Comparison of ENCODE assay signal across 11 mouse cellular contexts in the genomic region with DNA sequence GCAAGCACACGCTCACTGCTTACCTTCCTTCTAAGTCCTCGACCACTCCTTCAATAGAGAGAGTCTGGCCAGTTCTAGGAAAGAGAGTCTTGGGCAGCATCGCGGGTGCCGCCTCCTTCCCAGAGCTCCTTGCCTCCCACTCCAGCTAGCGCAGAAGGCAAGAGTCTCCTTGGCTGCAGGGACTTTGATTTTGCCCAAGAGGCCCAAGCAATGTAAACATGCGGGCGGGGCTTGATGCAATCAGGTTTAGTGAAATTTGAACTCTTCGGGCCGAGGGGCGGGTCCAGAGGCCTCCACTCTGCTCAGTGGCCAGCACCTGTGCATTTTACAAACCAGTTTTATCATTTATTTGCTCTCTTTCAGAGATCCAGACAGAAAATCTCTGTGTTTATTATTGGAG.
A peak's percentile ranks its signal among the peaks of the same experiment; 100 is the strongest.
DNase-seq lines count a peak whose midpoint lies in the region; ATAC-seq and TF ChIP-seq lines count a peak whose summit lies in the region.
"Had no signal": no experiment of that assay in that cellular context is flagged by ENCODE, and none has a peak within 500 bp of the region (broad histone marks: within the 10 kb centered on the region; RNA-seq: fewer than 3 reads in every experiment).

No protein-coding gene starts in this region.

- H3K9ac ChIP-seq in heart, embryonic 15.5 days, result peak overlapping the region; percentile 5; the same call in 1 of the 2 replicates
- H3K9ac ChIP-seq in kidney, embryonic 16.5 days (replicated peaks; ENCODE audit: low read length), result no peak overlapping the region
- no peak overlapping the region for H3K9ac ChIP-seq in liver, embryonic 16.5 days (ENCODE audit: low read depth, low read length)
- peak overlapping the region; percentile 43 for H3K9ac ChIP-seq in stomach, postnatal 0 days (ENCODE audit: low read length)
- H3K9ac ChIP-seq in midbrain, postnatal 0 days (replicated peaks; ENCODE audit: low read length, poor library complexity, severe bottlenecking), result no peak overlapping the region
- H3K9ac ChIP-seq: neural tube, embryonic 13.5 days had no signal

- H3K27ac ChIP-seq in heart, embryonic 15.5 days, result peak overlapping the region; percentile 92
- no peak overlapping the region for H3K27ac ChIP-seq in heart, embryonic 10.5 days
- peak overlapping the region; percentile 54 for H3K27ac ChIP-seq in kidney, embryonic 16.5 days (ENCODE audit: low read length)
- peak overlapping the region; percentile 64; the same call in 1 of the 2 replicates for H3K27ac ChIP-seq in liver, embryonic 16.5 days (ENCODE audit: low read length)
- peak overlapping the region; percentile 56 for H3K27ac ChIP-seq in stomach, postnatal 0 days (replicated peaks)
- no peak overlapping the region for H3K27ac ChIP-seq in midbrain, postnatal 0 days (ENCODE audit: low read depth, low read length)
- H3K27ac ChIP-seq: left cerebral cortex, adult 2 months; neural tube, embryonic 13.5 days had no signal

- DNase-seq in heart, embryonic 10.5 days (ENCODE audit: low spot score), result no peak
- DNase-seq in stomach, postnatal 0 days (ENCODE audit: low spot score), result peak; percentile 93
- DNase-seq in midbrain, postnatal 0 days (ENCODE audit: low spot score), result no peak
- DNase-seq in left cerebral cortex, adult 11 months (ENCODE audit: low spot score), result no peak
- no peak for DNase-seq in cerebellum, postnatal 14 days

- TF ChIP-seq CTCF in stomach, postnatal 0 days (IDR thresholded peaks at IDR 0.05; ENCODE audit: low read depth), result no peak
- no peak for TF ChIP-seq CTCF in midbrain, postnatal 0 days (IDR thresholded peaks at IDR 0.05)

- 48% methylated on average over 11 of the region's 11 CpGs for WGBS in heart, embryonic 15.5 days
- 24% methylated on average over 11 of the region's 11 CpGs for WGBS in heart, embryonic 10.5 days
- 20% methylated on average over 11 of the region's 11 CpGs for WGBS in kidney, embryonic 16.5 days
- WGBS in liver, embryonic 16.5 days (ENCODE audit: insufficient replicate concordance), result 50% methylated on average over 11 of the region's 11 CpGs
- WGBS in stomach, postnatal 0 days, result 18% methylated on average over 11 of the region's 11 CpGs
- 41% methylated on average over 11 of the region's 11 CpGs for WGBS in midbrain, postnatal 0 days

- peak overlapping the region; percentile 18 for H3K4me3 ChIP-seq in heart, embryonic 15.5 days
- no peak overlapping the region for H3K4me3 ChIP-seq in heart, embryonic 10.5 days
- peak overlapping the region; percentile 1; the same call in 1 of the 2 replicates for H3K4me3 ChIP-seq in kidney, embryonic 16.5 days (ENCODE audit: low read length)
- H3K4me3 ChIP-seq in liver, embryonic 16.5 days (ENCODE audit: low read depth, low read length), result peak overlapping the region; percentile 49
- peak overlapping the region; percentile 38 for H3K4me3 ChIP-seq in stomach, postnatal 0 days (ENCODE audit: low read depth, low read length)
- H3K4me3 ChIP-seq in midbrain, postnatal 0 days (ENCODE audit: low read depth, low read length), result no peak overlapping the region
- H3K4me3 ChIP-seq: left cerebral cortex, adult 2 months; neural tube, embryonic 13.5 days had no signal

- peak overlapping the region; percentile 3 for H3K4me2 ChIP-seq in heart, embryonic 15.5 days
- H3K4me2 ChIP-seq in kidney, embryonic 16.5 days (replicated peaks; ENCODE audit: low read depth, low read length), result 0 out of 2 replicates have a peak overlapping the region, but pooled peaks have one; percentile 2
- peak overlapping the region; percentile 42 for H3K4me2 ChIP-seq in liver, embryonic 16.5 days (ENCODE audit: low read depth, low read length)
- H3K4me2 ChIP-seq in stomach, postnatal 0 days (replicated peaks; ENCODE audit: low read depth), result peak overlapping the region; percentile 56
- no peak overlapping the region for H3K4me2 ChIP-seq in midbrain, postnatal 0 days (ENCODE audit: low read depth, low read length, poor library complexity, severe bottlenecking)
- H3K4me2 ChIP-seq: heart, embryonic 11.5 days; neural tube, embryonic 13.5 days had no signal

- ATAC-seq in heart, embryonic 15.5 days (replicated peaks; ENCODE audit: insufficient number of reproducible peaks, insufficient read depth, low FRiP score, low read depth), result 0 out of 2 replicates have a peak, but pooled peaks have one; percentile 9
- ATAC-seq in kidney, embryonic 16.5 days (ENCODE audit: low FRiP score, low TSS enrichment), result peak; percentile 93
- ATAC-seq in liver, embryonic 16.5 days (ENCODE audit: low read depth), result peak; percentile 85
- ATAC-seq in stomach, postnatal 0 days (ENCODE audit: low FRiP score, low TSS enrichment), result peak; percentile 93
- no peak for ATAC-seq in midbrain, postnatal 0 days (ENCODE audit: low FRiP score)

- TF ChIP-seq EP300 in stomach, postnatal 0 days (optimal IDR thresholded peaks at IDR 0.05), result no peak

- H3K4me1 ChIP-seq in heart, embryonic 15.5 days (replicated peaks), result peaks cover 52% of the 10 kb centered on the region
- peaks cover 32% of the 10 kb centered on the region for H3K4me1 ChIP-seq in heart, embryonic 10.5 days
- H3K4me1 ChIP-seq in kidney, embryonic 16.5 days (ENCODE audit: insufficient read depth, low read length), result peaks cover 14% of the 10 kb centered on the region
- H3K4me1 ChIP-seq in liver, embryonic 16.5 days (ENCODE audit: control insufficient read depth, low read depth, low read length), result no peaks in the 10 kb centered on the region; the same call in 1 of the 2 replicates
- peaks cover 10% of the 10 kb centered on the region for H3K4me1 ChIP-seq in stomach, postnatal 0 days (replicated peaks; ENCODE audit: control insufficient read depth, insufficient read depth)
- H3K4me1 ChIP-seq in midbrain, postnatal 0 days (ENCODE audit: insufficient read depth, low read length), result no peaks in the 10 kb centered on the region
- H3K4me1 ChIP-seq: neural tube, embryonic 13.5 days had no signal

- no peaks in the 10 kb centered on the region for H3K9me3 ChIP-seq in heart, embryonic 15.5 days (replicated peaks)
- no peaks in the 10 kb centered on the region for H3K9me3 ChIP-seq in heart, embryonic 10.5 days
- no peaks in the 10 kb centered on the region for H3K9me3 ChIP-seq in kidney, embryonic 16.5 days (ENCODE audit: low read length)
- no peaks in the 10 kb centered on the region for H3K9me3 ChIP-seq in liver, embryonic 16.5 days (replicated peaks; ENCODE audit: control insufficient read depth, low read length)
- no peaks in the 10 kb centered on the region for H3K9me3 ChIP-seq in stomach, postnatal 0 days (ENCODE audit: control insufficient read depth, low read length)
- no peaks in the 10 kb centered on the region for H3K9me3 ChIP-seq in midbrain, postnatal 0 days (ENCODE audit: low read length)
- H3K9me3 ChIP-seq: neural tube, embryonic 13.5 days had no signal

- no peaks in the 10 kb centered on the region for H3K27me3 ChIP-seq in heart, embryonic 15.5 days
- H3K27me3 ChIP-seq in heart, embryonic 10.5 days (ENCODE audit: insufficient read depth, poor library complexity, severe bottlenecking), result no peaks in the 10 kb centered on the region
- H3K27me3 ChIP-seq in kidney, embryonic 16.5 days (ENCODE audit: insufficient read depth, low read length), result no peaks in the 10 kb centered on the region
- no peaks in the 10 kb centered on the region for H3K27me3 ChIP-seq in liver, embryonic 16.5 days (ENCODE audit: control insufficient read depth, insufficient read depth, low read depth, low read length)
- no peaks in the 10 kb centered on the region for H3K27me3 ChIP-seq in stomach, postnatal 0 days (ENCODE audit: control insufficient read depth, insufficient read depth, low read length)
- no peaks in the 10 kb centered on the region for H3K27me3 ChIP-seq in midbrain, postnatal 0 days (ENCODE audit: insufficient read depth, low read length)
- H3K27me3 ChIP-seq: neural tube, embryonic 13.5 days had no signal

- no peaks in the 10 kb centered on the region; the same call in 1 of the 2 replicates for H3K36me3 ChIP-seq in heart, embryonic 15.5 days
- H3K36me3 ChIP-seq in heart, embryonic 10.5 days, result peaks cover 16% of the 10 kb centered on the region; the same call in 1 of the 2 replicates
- H3K36me3 ChIP-seq in kidney, embryonic 16.5 days (ENCODE audit: insufficient read depth, low read length), result peaks cover 31% of the 10 kb centered on the region
- no peaks in the 10 kb centered on the region for H3K36me3 ChIP-seq in liver, embryonic 16.5 days (ENCODE audit: control insufficient read depth, insufficient read depth)
- H3K36me3 ChIP-seq in stomach, postnatal 0 days (ENCODE audit: control insufficient read depth, insufficient read depth, low read length), result no peaks in the 10 kb centered on the region
- H3K36me3 ChIP-seq in midbrain, postnatal 0 days (ENCODE audit: insufficient read depth, low read length), result no peaks in the 10 kb centered on the region
- H3K36me3 ChIP-seq: neural tube, embryonic 13.5 days had no signal

Comparison
In these comparisons a context has a peak if more than half of its experiments do, and no peak if none do; other contexts are left out.
1. H3K27ac ChIP-seq: peak in heart, embryonic 15.5 days (single experiment), kidney, embryonic 16.5 days (single experiment), liver, embryonic 16.5 days (single experiment) and stomach, postnatal 0 days (single experiment); none in heart, embryonic 10.5 days (single experiment) and midbrain, postnatal 0 days (single experiment).
2. H3K4me3 ChIP-seq: peak in heart, embryonic 15.5 days (single experiment), kidney, embryonic 16.5 days (single experiment), liver, embryonic 16.5 days (single experiment) and stomach, postnatal 0 days (single experiment); none in heart, embryonic 10.5 days (single experiment) and midbrain, postnatal 0 days (single experiment).
3. H3K9ac ChIP-seq: peak in heart, embryonic 15.5 days (single experiment) and stomach, postnatal 0 days (single experiment); none in kidney, embryonic 16.5 days (single experiment), liver, embryonic 16.5 days (single experiment) and midbrain, postnatal 0 days (single experiment).